Mouse (Mus musculus) urinary bladder, postnatal 14 days (tissue): ENCODE data around the gene Fn1.

Experiments
- DNase-seq: peaks from one replicate; pipeline ENCODE4 v3.0.0; 2021; ENCODE audit warnings: low spot score

The Fn1 gene

GRCm38 (mm10) chr1:71605751-71606150 lies 47.2 kb downstream of the Fn1 start:
- DNase-seq, result no peak

- no peak for DNase-seq
Measured at GRCm38 (mm10) chr1:71595365-71595764, 57.6 kb downstream of the Fn1 start.

- DNase-seq, result no peak
Measured at GRCm38 (mm10) chr1:71594268-71594667, 58.7 kb downstream of the Fn1 start.

GRCm38 (mm10) chr1:71593184-71593583 lies 59.8 kb downstream of the Fn1 start:
- DNase-seq, result no peak

- DNase-seq, result no peak
Measured at GRCm38 (mm10) chr1:71590038-71590437, 63.0 kb downstream of the Fn1 start.

- peak; percentile 32 for DNase-seq
Measured at GRCm38 (mm10) chr1:71586658-71587057, 66.3 kb downstream of the Fn1 start.

- DNase-seq, result no peak
Measured at GRCm38 (mm10) chr1:71583900-71584299, 69.1 kb downstream of the Fn1 start.

- DNase-seq, result no peak
Measured at GRCm38 (mm10) chr1:71583302-71583701, 69.7 kb downstream of the Fn1 start.

- no peak for DNase-seq
Measured at GRCm38 (mm10) chr1:71580408-71580807, 72.6 kb downstream of the Fn1 start.

- no peak for DNase-seq
Measured at GRCm38 (mm10) chr1:71579526-71579925, 73.5 kb downstream of the Fn1 start.

- DNase-seq, result no peak
Measured at GRCm38 (mm10) chr1:71576837-71577236, 76.2 kb downstream of the Fn1 start.

- peak; percentile 21 for DNase-seq
Measured at GRCm38 (mm10) chr1:71575987-71576386, 77.0 kb downstream of the Fn1 start.

GRCm38 (mm10) chr1:71570116-71570515 lies 82.9 kb downstream of the Fn1 start:
- DNase-seq, result no peak

GRCm38 (mm10) chr1:71567884-71568605 lies 85.0 kb downstream of the Fn1 start:
- DNase-seq, result no peak

GRCm38 (mm10) chr1:71564291-71564690 lies 88.7 kb downstream of the Fn1 start:
- no peak for DNase-seq

GRCm38 (mm10) chr1:71560626-71561025 lies 92.4 kb downstream of the Fn1 start:
- DNase-seq, result no peak

- peak; percentile 91 for DNase-seq
Measured at GRCm38 (mm10) chr1:71556688-71557612, 96.0 kb downstream of the Fn1 start, which contains the start of gene Atic. Gene Atic, plus strand, starts transcription at chr1:71557150.

GRCm38 (mm10) chr1:71550626-71551195 lies 102.3 kb downstream of the Fn1 start:
- no peak for DNase-seq

- peak; percentile 11 for DNase-seq
Measured at GRCm38 (mm10) chr1:71540437-71540836, 112.6 kb downstream of the Fn1 start.

- no peak for DNase-seq
Measured at GRCm38 (mm10) chr1:71539641-71540040, 113.4 kb downstream of the Fn1 start.
